Mouse (Mus musculus) B cell, adult 67 days (primary cell): ENCODE measurements around the gene Tas2r134. TPM values are rescaled to one million over a fixed set of nuclear protein-coding genes. Genes with fewer than 3 reads are reported as not detected.

Source experiments
- total RNA-seq, 2 experiments: library from RNA; stranded (reverse); gene quantifications; 4 replicates each; pipeline ENCODE4 v1.2.4; 2023

Tas2r134 gene
- total RNA-seq: not detected

DNA sequence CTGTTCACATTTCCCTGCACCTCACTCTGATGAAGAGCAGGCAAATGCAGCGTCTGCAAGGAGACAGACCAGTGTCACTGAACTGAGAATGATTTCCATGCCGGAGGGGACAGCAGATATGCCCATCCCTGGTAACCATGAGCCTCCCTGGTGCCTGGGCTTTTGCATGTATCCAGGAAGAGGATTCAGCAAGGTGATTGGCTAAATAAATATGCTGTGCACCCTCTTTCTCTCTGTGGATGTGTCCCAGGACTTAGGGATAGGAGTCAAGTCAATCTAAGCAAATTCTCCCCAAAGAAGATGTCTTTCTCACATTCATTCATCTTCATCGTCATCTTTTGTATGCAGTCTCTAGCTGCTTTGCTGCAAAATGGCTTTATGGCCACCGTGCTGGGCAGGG, at the start of gene Tas2r134:
TSS of gene Tas2r134 (plus strand) at position 301 of the 400 bp plus-strand sequence.

